Mouse (Mus musculus) lung, postnatal 14 days (tissue): ENCODE measurements around the gene Serpina3n.
A peak's percentile ranks its signal among the peaks of the same experiment; 100 is the strongest.
"Not testable (repeated sequence)": the region's sequence is repeated elsewhere in the genome, so short reads cannot be mapped to it uniquely, and the experiment has no call there.

ENCODE experiments used
- DNase-seq: peaks from one replicate; pipeline ENCODE4 v3.0.0; 2021

Serpina3n gene

DNA sequence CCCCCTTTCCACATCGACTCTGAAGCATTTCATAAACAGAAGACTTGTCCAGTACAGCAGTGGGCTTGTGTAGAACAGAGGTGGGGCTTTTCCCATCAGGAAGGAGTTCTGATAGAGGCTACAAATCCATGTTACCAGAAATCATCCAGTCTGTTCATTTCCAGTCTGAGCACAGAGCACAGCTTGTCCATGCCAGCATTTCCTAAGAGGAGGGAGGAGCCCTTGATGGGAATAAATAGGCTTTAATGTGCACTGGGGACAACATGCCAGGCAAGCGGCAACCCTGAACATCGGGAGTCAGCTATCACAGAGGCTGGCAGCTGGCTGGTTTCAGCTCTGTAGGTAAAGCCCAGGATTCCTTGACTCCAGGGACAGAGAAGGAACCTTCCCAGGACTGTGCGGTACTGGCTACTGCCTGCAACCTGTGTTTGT lies at the start of gene Serpina3n:
TSS of gene Serpina3n (plus strand) at position 276 of the 432 bp plus-strand sequence.
- peak; percentile 10 for DNase-seq

DNA sequence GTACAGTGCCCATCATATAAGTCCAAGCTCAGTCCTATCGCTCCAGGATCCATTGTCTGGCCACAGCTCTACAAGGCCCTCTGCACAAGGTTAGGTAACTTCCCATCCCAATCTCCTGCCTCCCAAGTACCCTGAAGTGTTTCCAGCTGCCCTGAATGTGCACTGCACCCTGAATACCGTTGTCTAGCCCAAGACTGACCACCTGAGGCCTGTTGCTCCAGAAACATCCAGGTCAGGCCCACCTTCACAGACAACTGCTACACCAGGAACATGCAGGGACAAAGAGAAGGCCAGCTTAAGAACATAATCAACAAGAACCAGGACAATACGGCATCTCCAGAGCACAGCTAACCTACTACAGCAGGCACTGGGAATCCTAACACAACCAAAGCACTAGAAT lies 36.5 kb upstream of the Serpina3n start:
- DNase-seq: no peak

DNA sequence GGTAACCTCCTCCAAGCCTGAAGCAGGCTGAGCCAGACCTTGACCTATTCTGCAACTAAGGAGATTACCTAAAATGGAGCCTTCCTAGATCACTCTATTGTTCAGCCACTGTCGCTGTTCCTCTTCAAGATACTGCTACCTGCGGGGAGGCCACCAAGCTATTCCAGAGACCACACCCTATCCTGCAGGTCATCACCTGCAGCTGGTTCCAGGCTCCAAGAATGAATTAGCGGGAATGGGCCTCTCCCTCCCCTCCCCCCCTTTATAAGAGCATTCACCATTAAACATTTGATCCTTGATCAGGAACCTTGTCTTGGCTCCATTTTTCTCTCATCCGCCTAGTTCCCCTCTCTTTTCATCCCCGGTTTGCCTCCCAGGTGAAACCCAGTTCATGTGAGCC lies 29.4 kb upstream of the Serpina3n start:
- DNase-seq: not testable (repeated sequence)

DNA sequence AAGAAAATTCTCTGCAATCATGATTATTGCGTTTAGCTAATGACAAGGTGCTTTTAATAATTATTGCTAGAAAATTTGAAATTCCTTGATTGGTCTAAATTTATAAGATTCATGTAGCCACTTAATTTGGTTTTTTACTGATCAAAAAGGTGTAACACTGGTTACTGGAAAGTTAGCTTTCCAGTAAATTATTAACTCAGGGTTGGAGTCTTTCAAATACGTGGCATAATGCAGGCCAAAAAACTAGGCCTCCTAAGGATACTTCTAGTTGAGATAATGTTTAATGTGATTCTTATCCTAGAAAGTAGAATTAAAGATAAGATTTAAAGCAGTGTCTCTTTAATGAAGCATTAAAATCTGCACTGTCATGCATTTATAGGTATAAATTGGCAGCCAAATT lies 28.2 kb upstream of the Serpina3n start:
- not testable (repeated sequence) for DNase-seq

DNA sequence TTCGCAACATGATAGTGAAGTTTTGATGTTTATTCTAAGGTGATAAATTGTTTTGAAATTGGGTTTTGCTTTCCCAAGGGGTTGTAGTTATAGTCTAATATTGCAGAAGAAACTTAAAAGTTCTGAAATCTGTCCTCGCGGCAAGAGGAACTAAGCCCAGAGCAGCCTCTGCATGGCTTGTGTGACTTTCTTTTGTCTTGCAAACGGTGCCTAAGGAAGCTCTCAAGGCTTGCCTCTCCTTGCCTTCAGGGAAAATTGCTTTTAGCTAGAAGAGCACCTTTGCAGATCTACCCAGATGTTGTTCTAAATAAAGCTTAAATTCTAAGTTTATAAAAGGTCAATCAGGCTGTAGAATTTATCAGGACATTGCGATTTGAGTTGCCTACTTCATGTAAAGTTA lies 27.7 kb upstream of the Serpina3n start:
- not testable (repeated sequence) for DNase-seq

DNA sequence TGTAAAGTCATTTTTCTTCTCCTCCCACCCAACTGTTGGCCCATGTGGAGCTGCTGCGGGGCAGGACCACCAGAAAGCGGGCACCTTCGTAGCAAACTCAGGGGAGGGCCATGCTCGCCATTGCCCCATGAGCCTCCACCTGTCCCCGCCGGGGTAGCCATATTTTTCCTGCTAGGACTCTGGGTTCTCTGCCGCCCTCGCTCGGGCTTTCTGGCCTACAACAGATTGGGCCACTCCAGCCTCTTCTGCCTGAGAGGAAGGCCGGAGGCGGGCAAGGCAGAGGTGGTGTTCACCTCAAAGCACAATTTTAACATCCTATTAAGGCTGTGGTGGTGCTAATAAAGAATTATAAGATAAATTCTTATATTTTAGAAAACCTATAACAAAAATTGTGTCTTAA lies 26.7 kb upstream of the Serpina3n start:
- no peak for DNase-seq

DNA sequence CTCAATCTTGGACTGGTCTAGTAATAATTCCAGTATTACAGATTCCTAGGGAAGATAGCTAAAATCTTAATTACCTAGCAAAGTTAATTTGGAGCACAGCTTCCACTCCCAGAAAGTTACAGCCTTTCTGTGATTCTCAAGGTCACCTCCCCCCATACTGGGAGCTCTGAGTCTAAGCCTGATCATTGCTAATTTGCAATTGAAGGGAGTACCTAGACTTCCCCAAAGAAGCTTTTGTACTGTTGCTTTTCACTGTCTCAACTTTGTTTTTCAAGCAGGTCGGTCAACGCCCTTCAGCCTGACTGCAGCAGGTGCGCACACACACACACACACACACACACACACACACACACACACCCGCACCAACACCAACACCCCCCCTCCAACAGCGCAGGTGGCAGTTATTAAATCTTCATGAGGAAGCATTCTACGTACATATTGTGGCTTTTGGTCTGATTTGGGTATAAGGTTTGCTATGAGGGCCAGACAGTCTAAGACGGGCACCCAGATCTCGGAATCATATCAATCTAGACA lies 25.4 kb upstream of the Serpina3n start:
- DNase-seq: not testable (repeated sequence)

DNA sequence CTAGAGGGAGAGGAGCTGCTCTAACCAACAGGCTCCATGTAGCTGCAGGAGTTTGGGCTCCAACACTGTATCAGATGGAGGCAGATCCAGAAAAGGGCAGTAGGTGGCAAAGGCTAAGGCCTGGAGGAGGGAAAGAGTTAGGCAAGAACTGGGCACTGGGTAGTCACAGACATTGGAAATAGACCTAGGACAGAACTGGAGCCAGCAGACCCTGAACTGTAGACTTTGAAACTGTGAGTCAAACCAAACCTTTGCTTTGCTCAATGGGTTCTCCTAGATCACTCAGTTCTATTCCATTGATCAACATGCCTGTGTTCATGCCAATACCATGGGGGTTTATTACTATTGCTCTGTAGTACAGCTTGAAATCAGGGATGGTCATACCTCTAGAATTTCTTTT lies 20.5 kb upstream of the Serpina3n start:
- not testable (repeated sequence) for DNase-seq

DNA sequence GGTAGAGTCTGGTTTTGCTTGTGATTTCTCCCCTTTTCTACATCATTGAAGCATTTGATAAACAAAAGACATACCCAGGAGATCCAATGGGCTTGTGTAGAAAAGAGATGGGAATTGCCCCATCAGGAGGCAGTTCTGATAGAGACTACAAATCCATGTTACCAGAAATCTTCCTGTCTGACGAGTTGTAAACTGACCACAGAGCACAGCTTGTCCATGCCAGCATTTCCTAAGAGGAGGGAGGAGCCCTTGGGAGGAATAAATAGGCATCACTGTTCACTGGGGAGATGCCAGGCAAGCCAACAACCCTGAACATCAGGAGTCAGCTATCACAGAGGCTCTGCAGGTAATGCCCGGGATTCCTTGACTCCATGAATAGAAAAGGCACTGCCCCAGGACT lies 19.7 kb upstream of the Serpina3n start:
- DNase-seq: not testable (repeated sequence)

DNA sequence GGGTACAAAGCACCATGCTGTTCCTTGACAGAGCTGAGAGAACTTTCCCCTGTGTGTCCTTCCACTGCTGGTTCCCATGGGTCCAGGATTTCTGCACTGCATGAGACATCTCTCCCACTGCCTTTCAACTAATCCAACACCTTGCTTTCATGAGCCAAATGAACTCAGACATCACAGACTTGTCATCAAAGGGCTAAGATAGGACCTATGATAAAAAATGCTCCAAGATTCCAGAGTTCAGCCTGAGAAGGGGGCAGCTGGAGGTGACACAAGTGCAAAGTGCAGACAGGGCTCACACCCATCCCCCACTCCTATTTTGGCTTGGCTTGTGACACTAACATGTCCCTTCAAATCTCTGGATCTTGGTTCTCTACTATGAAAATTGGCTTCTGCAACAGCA lies 18.1 kb upstream of the Serpina3n start:
- no peak for DNase-seq

DNA sequence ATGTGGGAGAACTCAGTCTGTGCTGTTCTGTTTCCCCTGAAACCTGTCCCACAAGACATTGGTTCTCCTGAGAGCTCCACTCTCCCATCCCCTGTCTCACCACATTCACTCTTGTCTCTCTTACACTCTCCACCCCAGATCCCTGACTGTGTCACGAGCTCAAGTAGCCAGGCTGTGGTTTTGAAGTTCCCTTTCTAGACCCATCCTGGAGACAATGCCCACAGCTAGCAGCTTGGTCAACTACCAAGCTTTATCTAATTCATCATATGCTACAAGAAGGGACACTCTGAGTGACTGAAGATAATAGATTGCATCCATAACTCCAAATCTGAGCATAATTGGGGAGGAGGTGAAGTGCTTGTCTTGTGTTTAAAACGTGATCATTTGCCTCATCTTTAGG lies 15.5 kb upstream of the Serpina3n start:
- not testable (repeated sequence) for DNase-seq

DNA sequence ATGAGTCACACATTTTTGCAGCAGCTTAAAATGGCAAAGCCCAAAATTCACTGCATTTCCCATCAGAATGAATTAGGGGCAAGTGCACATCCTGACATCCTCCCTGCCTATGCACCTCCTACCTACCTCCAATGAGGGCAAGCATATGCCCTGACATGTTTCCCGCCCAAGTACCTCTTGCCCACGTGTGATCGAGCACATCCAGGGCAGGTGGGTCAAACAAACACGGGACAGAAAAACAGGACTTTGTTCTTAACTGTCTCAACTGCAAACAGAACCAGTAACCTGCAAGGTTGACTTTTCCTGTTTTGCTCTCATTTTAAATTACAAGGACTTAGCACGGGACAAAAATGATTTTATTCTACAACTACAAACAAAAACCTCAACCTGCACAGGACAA lies 2.6 kb upstream of the Serpina3n start:
- DNase-seq: no peak

DNA sequence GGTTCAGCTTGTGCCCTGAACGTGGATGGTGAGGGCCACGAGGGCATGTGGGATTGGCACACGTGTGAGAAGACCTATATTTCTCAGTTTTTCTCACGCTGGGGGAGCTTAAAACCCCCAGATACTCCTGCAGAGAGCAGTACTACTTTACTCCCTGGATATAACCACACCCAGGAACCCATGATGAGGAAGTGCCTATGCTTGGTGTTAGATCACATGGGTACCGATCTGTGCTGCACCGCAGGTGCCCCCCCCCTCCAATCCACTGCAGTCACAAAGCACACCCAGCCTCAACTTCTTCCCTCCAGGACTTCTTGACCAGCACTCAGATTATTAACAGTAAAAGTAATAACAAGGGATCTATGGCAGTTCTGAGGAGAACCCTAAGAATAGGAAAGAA lies 6.0 kb downstream of the Serpina3n start:
- DNase-seq: no peak

DNA sequence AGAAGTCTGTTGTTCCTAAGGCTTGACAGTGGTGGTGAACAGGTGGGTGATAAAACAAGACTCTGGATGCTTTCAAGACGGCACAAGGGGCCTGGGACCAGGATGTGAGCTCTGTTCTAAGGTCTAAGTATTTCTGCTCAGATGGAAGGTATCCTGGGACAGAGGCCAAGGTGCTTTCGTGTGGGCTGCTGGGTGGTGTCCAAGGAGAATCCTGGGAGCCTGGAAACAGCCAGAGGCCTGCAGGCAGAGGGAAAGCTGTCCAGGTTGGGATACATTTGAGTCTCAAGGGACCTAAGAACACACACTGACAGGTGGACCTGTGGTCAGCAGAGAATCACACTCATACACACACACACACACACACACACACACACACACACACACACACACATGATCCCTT lies 8.0 kb downstream of the Serpina3n start:
- DNase-seq: no peak

DNA sequence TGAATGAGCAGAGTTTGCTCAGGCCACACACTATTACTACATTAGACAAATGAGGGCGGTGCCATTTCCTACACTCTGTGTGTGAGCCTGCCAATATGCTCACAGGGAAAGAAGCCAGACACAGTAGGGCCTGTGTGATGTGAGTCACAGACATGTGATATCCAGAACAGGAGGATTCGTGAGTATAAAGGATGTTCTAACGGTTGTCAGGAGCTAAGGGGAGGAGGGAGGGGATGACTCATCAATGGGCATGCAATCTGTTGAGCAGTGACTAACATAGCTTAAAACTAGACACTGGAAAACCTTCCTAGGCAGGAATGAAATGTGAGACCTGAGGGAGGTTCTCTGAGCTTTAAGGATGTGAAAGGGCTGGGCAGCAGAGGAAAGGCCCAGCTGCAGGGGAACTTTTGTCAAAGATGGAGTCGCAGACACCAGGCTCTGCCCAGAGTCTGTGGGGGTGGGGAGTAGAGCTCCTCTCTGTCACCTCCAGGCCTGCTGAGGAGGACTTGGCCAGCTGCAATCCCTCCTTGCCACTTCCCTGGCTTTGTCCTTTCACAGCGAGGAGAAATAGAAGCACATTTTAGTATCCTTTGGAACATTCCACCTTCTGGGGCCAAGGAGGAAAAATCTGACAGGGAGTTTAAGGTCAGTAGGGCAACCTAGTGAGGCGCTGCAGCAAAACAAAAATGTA lies 9.2 kb downstream of the Serpina3n start:
- peak; percentile 55 for DNase-seq

DNA sequence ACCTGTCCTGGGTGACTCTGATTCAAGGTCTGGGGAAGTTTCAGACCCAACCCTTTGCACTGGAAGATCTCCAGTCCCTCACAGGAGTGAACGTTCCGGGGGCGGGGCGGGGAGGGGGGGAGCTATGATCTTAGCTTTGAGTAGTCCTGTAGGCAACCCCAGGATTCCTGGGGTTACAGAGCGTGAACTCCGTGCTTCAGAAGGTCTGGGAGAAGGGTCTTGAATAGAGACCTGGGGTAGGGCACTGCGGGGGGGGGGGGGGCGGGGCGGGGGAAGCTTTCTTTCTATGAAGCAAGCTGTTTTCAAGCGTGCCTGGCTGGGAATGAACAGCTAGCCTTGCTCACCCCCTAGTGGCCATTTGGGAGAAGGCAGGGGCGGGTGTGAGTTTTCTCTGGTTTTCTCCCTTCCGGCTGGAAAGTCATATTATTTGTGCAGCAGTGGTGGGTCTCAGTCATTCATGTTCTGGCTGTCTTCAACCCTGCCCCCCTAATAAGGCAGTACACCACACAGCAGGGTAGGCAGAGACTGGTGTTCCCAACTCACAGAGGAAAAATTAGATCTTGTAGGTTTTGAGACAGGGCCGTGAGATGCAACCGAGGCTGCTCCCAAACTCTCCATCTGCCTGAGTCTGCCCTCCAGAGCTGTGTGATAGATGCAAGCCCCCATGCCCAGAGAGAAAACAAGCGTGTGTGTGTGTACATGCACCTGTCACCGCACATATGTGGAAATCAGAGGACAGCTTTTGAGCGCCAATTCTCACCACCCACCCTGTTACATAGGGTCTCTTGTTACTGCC lies 12.0 kb downstream of the Serpina3n start:
- peak; percentile 82 for DNase-seq

DNA sequence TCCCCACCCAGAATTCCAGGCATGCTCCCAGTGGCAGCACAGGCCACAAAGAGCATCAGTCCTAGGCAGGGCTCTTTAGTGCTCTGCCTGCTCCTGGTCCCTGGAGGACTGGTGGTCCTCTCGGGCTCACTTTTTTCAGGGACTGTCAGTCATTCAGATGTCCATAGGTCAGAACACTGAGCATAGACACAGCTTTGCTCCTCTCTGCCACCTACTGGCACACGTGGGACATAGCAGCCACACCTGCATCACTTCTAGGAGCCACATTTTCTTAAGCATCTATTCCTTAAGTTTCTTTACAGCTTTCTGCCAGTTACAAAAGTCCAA lies 12.6 kb downstream of the Serpina3n start:
- no peak for DNase-seq

DNA sequence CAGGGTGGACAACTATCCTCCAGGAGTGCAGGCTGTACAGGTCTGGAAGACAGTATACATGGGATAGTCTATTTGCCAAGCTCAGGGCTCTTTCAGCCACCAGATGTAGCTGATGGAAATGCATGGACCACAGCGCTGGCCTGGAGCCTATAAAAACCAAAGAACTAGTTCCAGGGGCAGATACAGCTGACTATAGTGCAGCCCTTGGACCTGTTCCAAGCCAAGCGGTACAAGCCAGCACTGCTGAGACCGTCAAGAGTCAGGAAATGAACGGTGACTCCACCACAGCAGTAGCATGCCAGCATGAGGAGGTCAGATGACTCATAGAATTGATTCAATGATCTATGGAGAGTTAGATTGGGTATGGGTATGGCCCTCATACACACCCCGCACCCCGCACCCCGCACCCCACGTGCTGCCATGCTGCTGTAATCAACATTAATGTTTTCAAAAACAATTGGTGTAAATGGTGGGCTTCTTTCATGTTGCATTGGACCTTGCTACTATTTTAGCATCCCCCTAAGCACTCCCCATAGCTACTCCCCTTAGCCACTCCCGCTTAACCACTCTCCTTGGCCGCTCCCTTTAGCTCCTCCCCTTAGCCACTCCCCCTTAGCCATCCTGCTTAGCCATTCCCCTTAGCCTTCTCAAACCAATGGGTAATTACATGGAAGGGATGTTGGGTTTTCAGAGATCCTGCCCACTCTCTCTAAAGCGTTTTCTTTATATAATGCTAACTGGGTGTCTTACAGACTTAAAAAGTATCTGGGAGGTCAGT lies 16.3 kb downstream of the Serpina3n start:
- DNase-seq: no peak

DNA sequence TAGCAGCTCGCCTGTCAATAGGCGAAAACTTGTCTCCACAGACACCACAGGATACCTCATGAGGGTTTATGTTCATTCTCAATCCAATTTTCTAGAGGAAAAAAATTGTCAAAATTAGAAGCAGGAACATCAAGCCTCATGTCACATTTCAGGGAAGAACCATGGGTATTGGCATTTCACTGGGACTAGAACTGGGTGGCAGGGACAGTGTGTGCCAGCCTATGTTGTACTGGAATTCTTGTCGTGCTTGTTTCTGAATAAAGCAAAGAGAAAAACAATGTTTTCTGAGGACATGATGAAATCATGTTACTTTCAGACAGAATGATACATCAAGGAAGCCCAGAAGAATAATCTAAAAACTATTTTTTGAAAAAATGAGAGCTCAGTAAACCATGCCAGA lies 19.1 kb downstream of the Serpina3n start:
- no peak for DNase-seq

DNA sequence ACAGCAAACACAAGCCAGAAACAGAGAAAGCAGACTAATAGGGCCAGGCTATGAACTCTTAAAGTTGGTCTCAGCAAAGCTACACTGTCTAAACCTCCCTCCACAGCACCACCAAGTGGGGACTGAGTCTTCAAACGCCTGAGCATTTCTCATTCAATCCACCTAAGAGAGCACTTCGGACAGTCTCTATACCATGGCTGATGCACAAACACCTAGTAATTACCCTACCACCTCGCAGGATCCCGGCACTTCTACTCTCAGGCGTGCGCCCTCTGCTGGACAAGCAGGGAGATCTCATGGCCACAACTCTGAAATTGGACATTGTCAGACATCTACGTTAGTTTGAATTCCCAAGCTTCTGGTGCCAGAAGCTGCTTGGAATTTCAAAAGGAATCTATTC lies 20.4 kb downstream of the Serpina3n start:
- peak; percentile 34 for DNase-seq

DNA sequence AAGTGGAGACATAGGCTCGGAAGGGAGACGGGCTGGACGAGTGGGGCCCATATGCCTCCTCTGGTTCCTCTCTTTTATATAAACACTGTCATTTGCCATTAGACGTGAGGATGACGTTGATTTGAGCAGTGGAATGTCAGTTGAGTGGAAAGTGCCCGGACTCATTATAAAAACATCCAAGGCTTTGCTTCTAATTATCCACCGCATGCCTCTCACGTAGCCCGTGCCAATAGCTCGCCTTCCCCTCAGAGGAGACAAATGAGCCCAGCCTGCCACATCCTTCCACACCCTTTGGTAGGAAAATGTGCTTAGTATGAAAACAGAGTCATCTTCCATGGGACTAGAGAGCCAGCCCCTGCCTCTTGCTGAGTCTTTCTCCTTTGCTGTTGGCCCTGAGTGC lies 24.8 kb downstream of the Serpina3n start:
- DNase-seq: no peak

DNA sequence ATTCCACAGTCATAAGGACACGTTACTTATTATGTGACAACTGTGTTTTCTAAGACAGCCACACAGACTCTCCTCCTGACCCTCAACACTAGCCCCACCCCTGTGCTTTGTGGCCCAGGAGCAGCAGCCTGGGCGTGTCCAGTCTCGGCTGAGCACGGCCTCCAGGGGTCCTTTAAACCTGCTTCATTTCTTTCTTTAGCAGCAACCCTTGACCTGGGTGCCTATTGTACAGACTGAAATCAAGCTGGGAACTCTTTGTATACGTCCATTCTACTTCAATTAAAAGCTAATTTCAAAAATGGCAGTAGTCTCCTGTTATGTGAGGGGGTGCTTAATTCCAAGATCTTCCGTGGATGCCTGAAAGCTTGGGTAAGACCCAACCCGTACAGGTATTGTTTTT lies 26.7 kb downstream of the Serpina3n start:
- no peak for DNase-seq

DNA sequence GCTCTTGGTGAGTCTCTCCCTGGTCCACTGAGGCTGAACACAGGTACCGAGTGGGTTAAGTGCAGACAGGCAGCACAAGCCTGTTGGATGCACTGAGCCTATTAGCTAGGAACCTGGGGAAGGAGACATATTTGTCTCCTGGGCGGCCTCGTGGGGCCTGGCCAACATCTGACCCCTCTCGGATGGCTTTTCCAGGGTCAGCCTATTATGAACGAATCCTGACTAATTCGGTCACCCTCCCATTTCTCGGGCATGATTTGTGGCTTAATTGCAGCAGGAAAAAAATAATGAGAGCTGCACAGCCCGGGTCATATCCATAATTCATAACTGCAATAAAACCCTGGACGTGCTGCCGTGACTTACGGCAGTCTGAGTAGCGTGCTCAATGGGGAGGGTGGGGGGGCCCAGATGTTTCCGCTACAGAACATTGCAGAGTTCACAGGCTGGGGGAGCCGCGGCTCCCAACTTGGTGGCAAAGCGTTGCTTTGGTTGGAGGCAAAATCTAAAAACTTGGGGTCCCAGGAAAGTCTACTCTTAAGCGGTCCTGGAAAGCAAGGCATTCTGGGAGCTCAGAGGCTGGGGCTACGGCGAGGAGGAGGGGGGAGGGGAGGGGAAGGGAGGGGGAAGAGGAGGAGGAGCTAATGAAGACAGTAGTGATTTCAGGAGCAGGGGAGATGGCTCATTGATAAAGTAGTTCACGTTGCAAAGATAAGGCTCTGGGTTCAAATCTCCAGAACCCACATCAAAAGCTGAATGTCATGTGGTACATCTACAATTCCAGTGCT lies 27.6 kb downstream of the Serpina3n start:
- DNase-seq: no peak
